Mouse (Mus musculus) liver, embryonic 11.5 days (tissue): Measurements from ENCODE around the gene Afg1l. TPM values are rescaled to one million over a fixed set of nuclear protein-coding genes. Genes with fewer than 3 reads are reported as not detected.

Source experiments
- ATAC-seq: fragments of 200-750 bp; cut with Nextera tagmentation; replicated peaks from 2 replicates; pipeline ENCODE4 v1.8.0; 2017; ENCODE audit warnings: moderate number of reproducible peaks, mild to moderate bottlenecking, moderate TSS enrichment, moderate library complexity; ENCODE audit not compliant: low FRiP score
- DNase-seq: peaks from one replicate; pipeline ENCODE4 v3.0.0-alpha.2; 2017; ENCODE audit warnings: low spot score
- H3K27ac ChIP-seq: fragments of 300-500 bp; sonication (generic); 2 replicates; pipeline ENCODE4 v1.5.1; 2014; ENCODE audit warnings: mild to moderate bottlenecking, low read depth, low read length, control low read depth
- H3K27me3 ChIP-seq: fragments of 300-500 bp; sonication (generic); replicated peaks from 2 replicates; pipeline ENCODE4 v1.6.1; 2014; ENCODE audit warnings: low read length, mixed read lengths; ENCODE audit not compliant: control insufficient read depth, insufficient read depth
- H3K36me3 ChIP-seq: fragments of 300-500 bp; sonication (generic); 2 replicates; pipeline ENCODE4 v1.6.1; 2014; ENCODE audit warnings: mild to moderate bottlenecking, low read length, moderate library complexity, mixed read lengths; ENCODE audit not compliant: control insufficient read depth, insufficient read depth
- H3K4me1 ChIP-seq: fragments of 300-500 bp; sonication (generic); replicated peaks from 2 replicates; pipeline ENCODE4 v1.6.1; 2014; ENCODE audit warnings: low read length, mixed read lengths; ENCODE audit not compliant: control insufficient read depth, insufficient read depth
- H3K4me2 ChIP-seq: fragments of 300-500 bp; sonication (generic); 2 replicates; pipeline ENCODE4 v1.6.1; 2014; ENCODE audit warnings: mild to moderate bottlenecking, control low read depth, moderate library complexity
- H3K4me3 ChIP-seq: fragments of 300-500 bp; sonication (generic); 2 replicates; pipeline ENCODE4 v1.5.1; 2014; ENCODE audit warnings: low read depth, low read length, control low read depth
- H3K9ac ChIP-seq: fragments of 300-500 bp; sonication (generic); 2 replicates; pipeline ENCODE4 v1.6.1; 2014; ENCODE audit warnings: low read depth, low read length, control low read depth
- H3K9me3 ChIP-seq: fragments of 300-500 bp; sonication (generic); 2 replicates; pipeline ENCODE4 v1.6.1; 2016; ENCODE audit warnings: low read length, inconsistent platforms, mixed read lengths; ENCODE audit not compliant: control insufficient read depth
- WGBS: fragments of 180-500 bp; shearing (Covaris S2); extraction: QIAGEN DNeasy Blood & Tissue Kit; methylation state at CpG from one replicate; pipeline ENCODE4 v1.1.7; 2014; 5-methylcytosine and 5-hydroxymethylcytosine counted together
- polyA plus RNA-seq: library from polyadenylated mRNA; unstranded; fragments of >200 nt; fragmentation: Nextera tagmentation; extraction: Ambion mirVana; gene quantifications from 2 replicates; pipeline ENCODE4 v1.2.1, GENCODE M21; 2014

The Afg1l gene
- polyA plus RNA-seq, 1 experiment from 2014 or later, result 5.0 TPM

DNA sequence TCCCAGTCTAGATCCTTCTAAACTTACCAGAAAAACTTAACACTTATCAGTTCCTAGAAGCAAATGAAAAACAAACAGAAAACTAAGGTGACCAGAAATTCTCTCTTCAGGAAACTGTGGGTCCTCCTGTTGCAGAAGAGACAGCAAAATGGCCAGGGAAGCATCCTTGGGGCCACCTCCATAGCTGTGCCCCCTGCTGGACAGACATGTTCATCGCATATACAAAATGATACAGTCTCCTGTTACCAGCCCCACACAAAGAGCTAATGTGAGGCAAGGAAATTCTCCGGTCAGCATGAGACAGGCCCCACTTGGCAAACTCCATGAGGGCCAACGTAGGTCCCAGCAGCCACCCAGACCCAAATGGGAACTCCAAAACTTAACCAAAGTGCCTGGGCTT is 122.4 kb downstream of the Afg1l start:
- ATAC-seq (no peak), DNase-seq (no peak)
- Histone ChIP-seq H3K4me3 (no peak overlapping the region), H3K9ac (no peak overlapping the region), H3K27ac (no peak overlapping the region), H3K36me3 (no peaks in the 10 kb centered on the region), H3K9me3 (no peaks in the 10 kb centered on the region), H3K27me3 (no peaks in the 10 kb centered on the region), H3K4me2 (no peak overlapping the region), H3K4me1 (no peaks in the 10 kb centered on the region)
- WGBS, result 61% methylated on average over 3 of the region's 3 CpGs

DNA sequence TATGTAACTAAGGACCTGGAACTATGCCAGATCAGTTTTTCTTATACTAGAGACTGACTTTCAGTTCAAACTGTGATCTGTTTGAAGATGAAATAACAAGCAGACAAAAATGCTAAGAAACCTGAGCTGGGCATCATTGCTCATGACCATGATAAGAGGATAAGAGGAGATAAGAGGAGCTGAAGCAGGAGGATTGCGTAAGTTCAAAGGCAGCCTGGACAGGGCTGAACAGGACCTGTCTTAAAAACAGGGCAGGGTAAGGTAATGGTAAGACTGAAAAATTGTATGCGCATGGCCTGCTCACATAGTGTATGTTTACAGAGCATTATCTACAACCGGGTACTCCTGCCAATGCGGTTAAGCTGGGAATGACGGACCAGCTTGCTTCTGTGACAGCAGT is 130.4 kb downstream of the Afg1l start:
- Histone ChIP-seq H3K36me3 (no peaks in the 10 kb centered on the region), H3K27ac (no peak overlapping the region), H3K9ac (no peak overlapping the region), H3K27me3 (no peaks in the 10 kb centered on the region), H3K4me1 (no peaks in the 10 kb centered on the region), H3K4me2 (no peak overlapping the region), H3K4me3 (no peak overlapping the region), H3K9me3 (no peaks in the 10 kb centered on the region)
- 62% methylated on average over 5 of the region's 5 CpGs for WGBS
- DNase-seq, result no peak
- no peak for ATAC-seq

DNA sequence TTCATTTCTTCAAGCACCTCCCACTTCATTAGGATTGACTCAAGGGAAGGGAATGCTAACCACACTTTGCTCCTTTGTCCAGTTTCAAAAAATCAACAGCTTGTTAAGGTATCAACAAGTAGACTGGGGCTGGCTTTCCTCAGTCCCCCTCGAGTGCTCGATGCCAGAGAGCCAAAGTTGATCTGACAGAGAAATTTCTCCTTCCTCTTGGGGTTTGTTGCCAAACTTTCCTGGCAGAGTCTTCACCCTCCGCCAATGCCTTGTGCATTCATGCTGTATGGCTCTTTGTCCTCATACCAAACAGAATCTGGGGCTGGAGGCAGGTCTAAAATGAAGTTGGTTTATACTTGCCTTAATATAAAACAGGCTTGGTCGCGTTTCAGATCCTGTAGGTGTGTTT is 131.2 kb downstream of the Afg1l start:
- no peak for DNase-seq
- H3K27ac ChIP-seq, result no peak overlapping the region

DNA sequence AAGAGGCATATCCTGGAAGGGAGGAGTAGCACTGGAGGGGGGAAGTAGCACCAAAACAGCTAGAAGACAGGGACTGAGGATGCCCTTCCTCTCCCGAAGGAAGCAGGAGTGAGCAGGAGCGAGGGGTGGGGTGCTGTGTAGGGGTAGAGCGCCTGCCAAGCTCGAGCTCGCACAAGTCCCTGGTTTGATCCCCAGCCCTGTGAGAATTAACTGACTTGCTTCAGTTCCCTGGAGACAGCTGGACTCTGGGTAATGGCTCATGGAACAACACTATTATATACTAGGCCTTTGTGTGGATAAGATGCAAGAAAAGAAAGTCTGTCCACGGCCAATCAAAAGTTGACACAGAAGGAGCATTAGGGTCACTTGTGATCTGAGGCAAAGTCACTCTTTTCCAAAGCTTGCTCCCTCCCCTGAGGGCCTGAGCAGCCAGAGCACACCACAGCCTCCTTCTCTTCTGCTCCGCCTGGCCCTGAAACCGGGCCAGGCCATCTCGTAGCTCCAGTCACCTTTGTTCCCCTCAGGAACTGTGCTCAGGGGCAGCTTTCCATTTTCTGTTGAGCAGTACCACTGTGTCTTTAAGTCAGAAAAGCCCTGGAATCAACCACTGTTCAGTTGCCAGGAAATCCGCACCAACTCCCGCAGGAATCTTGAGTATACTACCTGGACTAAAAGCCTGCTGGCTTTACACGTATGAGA is 132.0 kb downstream of the Afg1l start:
- H3K4me3 ChIP-seq, result no peak overlapping the region
- H3K27ac ChIP-seq, result no peak overlapping the region
- H3K9ac ChIP-seq, result no peak overlapping the region
- DNase-seq (no peak), ATAC-seq (no peak)
- no peaks in the 10 kb centered on the region for H3K9me3 ChIP-seq
- no peaks in the 10 kb centered on the region for H3K27me3 ChIP-seq
- H3K36me3 ChIP-seq, result no peaks in the 10 kb centered on the region
- H3K4me2 ChIP-seq, result no peak overlapping the region
- H3K4me1 ChIP-seq, result 0 out of 2 replicates have a peak, but pooled peaks cover 3% of the 10 kb centered on the region
- 79% methylated on average over 12 of the region's 12 CpGs for WGBS

More for the DNA sequence above, 131.2 kb downstream of the Afg1l start:
- Histone ChIP-seq H3K36me3 (no peaks in the 10 kb centered on the region), H3K4me1 (no peaks in the 10 kb centered on the region), H3K4me3 (no peak overlapping the region), H3K27me3 (no peaks in the 10 kb centered on the region), H3K9me3 (no peaks in the 10 kb centered on the region), H3K9ac (no peak overlapping the region), H3K4me2 (no peak overlapping the region)
- no peak for ATAC-seq
- 72% methylated on average over 5 of the region's 5 CpGs for WGBS

- Histone ChIP-seq H3K9me3 (no peaks in the 10 kb centered on the region), H3K27me3 (no peaks in the 10 kb centered on the region), H3K4me1 (0 out of 2 replicates have a peak, but pooled peaks cover 3% of the 10 kb centered on the region), H3K9ac (no peak overlapping the region), H3K4me3 (no peak overlapping the region), H3K27ac (no peak overlapping the region), H3K4me2 (no peak overlapping the region), H3K36me3 (no peaks in the 10 kb centered on the region)
- ATAC-seq, result no peak
- 82% methylated on average over 5 of the region's 5 CpGs for WGBS
- no peak for DNase-seq
Observed at GRCm38 (mm10) chr10:42342714-42343113, 135.7 kb downstream of the Afg1l start.

- DNase-seq (no peak), ATAC-seq (no peak)
- H3K27ac ChIP-seq, result no peak overlapping the region
- H3K4me2 ChIP-seq, result no peak overlapping the region
- no peaks in the 10 kb centered on the region for H3K27me3 ChIP-seq
- H3K9ac ChIP-seq, result no peak overlapping the region
- WGBS, result 80% methylated on average over 11 of the region's 11 CpGs
- no peak overlapping the region for H3K4me3 ChIP-seq
- 0 out of 2 replicates have a peak, but pooled peaks cover 3% of the 10 kb centered on the region for H3K4me1 ChIP-seq
- H3K36me3 ChIP-seq, result no peaks in the 10 kb centered on the region
- no peaks in the 10 kb centered on the region for H3K9me3 ChIP-seq
Observed at GRCm38 (mm10) chr10:42341815-42342457, 136.4 kb downstream of the Afg1l start.

DNA sequence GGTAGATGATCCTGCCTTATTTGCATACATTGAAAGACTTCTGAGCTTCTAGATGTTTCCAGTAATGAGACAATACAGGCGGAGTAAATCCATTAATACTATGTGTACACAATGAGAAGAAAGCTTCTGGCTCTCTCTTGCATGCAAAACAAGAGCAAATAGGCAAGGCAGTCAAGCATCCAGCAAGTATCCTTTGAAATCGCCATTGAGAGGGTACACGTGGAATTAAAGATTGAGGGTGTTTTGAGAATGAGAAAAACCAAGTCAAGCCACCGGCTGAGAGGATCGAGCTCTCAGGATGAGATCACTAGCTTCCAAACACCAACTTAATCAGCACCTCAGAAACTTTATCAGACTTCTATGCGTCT is 138.0 kb downstream of the Afg1l start:
- H3K36me3 ChIP-seq, result no peaks in the 10 kb centered on the region
- WGBS, result 58% methylated on average over 6 of the region's 6 CpGs
- no peak for ATAC-seq
- no peak overlapping the region for H3K9ac ChIP-seq
- H3K9me3 ChIP-seq, result no peaks in the 10 kb centered on the region
- 0 out of 2 replicates have a peak, but pooled peaks cover 3% of the 10 kb centered on the region for H3K4me1 ChIP-seq
- no peak for DNase-seq
- no peaks in the 10 kb centered on the region for H3K27me3 ChIP-seq
- H3K4me2 ChIP-seq, result no peak overlapping the region
- no peak overlapping the region for H3K4me3 ChIP-seq
- H3K27ac ChIP-seq, result no peak overlapping the region

DNA sequence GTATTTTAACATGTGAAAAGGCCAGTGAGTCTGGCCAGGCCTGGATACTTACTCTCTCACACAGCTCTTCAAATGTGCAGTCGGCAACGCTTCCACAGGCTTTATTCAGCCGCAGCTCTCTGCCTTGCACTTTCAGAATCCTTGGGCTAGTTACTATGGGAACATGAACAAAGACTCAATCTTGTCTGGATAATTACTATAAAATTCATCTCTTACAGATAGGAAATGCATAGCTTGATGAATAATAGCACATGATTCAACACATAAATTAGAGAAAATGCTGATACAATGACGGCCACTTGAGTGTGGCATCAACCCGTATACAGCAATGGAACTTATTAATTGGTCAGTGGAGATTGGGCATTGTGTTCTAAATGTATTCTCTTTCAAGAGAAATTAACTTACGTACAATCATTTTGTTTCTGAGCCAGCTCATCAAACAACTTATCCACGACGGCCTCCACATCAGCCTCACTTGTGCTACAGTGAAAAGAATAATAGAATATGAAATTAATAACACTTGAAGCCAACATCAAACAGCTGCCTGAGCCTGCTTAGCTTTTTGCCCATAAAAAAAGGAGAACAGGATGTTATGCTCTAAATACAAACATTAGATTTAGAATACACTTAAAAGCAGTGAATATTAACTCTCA is 138.5 kb downstream of the Afg1l start:
- H3K9me3 ChIP-seq, result no peaks in the 10 kb centered on the region
- no peak overlapping the region for H3K27ac ChIP-seq
- WGBS, result 90% methylated on average over 8 of the region's 8 CpGs
- H3K4me1 ChIP-seq, result 0 out of 2 replicates have a peak, but pooled peaks cover 3% of the 10 kb centered on the region
- H3K9ac ChIP-seq, result no peak overlapping the region
- no peak overlapping the region for H3K4me2 ChIP-seq
- ATAC-seq, result no peak
- no peaks in the 10 kb centered on the region for H3K27me3 ChIP-seq
- H3K4me3 ChIP-seq, result no peak overlapping the region
- H3K36me3 ChIP-seq, result no peaks in the 10 kb centered on the region
- no peak for DNase-seq
